Mouse (Mus musculus): ENCODE data around the gene Kdm5c. TPM values are rescaled to one million over a fixed set of nuclear protein-coding genes. Genes with fewer than 3 reads are reported as not detected.

The Kdm5c gene
- total RNA-seq, 4 experiments from 2014 or later, result 57.9 to 98.4 (median 77.3) TPM

DNA sequence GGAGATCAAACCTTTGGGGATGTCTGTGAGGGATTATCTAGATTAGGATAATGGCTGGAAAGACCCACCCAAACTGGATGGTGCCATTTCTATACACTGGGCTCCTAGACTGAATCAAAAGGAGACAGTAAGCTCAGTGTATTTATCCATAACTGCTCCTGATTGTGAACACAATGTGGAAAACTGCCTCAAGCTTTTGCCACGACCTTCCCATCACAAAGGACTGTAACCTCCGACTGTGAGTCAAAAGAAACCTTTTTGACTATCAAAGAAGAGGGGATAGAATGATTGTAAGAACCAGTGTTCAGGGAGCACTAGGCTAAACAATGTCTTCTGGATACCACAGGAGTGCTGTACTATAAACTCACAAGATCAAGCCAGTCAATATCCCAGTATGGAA, 73.4 kb downstream of the Kdm5c start:
- no peak for DNase-seq

DNA sequence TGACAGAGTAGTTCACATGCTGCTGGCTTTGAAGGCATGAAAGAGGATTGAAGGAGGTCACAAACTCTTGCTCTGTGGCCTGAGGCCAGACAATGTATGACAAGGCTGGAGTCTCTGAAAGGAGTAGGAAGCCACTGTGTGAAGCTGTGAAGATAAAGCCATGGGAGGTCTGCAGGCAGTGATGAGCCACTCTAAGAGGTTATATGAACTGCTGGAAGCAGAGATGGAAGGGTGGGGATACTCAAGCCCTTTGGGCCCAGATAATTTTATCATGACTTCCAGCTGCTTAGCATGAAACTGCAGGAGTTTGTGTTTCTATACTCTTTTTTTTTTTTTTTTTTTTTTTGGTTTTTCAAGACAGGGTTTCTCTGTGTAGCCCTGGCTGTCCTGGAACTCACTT, 74.6 kb downstream of the Kdm5c start:
- no peak for DNase-seq

DNA sequence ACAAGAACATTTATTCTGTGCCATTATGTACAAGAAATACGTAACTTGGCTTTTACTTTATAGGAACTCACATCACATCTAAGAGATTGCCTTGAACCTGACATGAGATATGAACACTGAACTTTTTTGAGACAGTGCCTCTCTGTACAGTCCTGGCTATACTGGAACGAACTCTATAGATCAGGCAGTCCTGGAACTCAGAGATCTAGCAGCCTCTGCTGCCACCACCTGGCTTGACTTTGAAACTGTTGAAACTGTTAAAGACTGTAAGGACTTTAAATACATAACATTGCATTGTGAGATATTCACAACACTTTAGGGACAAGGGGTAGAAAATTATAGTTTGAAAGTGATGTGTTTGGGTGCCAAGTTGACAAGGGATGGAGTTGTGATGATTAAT, 75.1 kb downstream of the Kdm5c start:
- no peak for DNase-seq

DNA sequence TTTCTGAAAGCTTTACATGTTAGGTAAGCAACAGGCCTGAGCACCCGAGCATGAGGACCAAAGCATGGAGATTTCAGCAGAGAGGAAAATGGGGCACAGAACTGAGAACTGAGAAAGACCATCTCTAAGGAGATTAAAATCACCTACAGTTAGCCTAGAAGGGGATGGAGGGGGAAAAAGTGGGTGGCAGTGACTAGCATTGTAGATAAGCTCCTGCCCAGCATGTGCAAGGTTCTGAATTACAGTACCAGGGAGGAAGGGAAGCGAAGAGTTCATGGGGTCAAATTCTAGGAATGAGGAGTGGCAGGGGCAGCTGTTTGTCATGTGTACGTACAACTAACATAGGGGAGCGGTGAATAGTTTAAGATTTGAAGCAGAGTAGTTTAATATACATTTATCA, 87.7 kb downstream of the Kdm5c start:
- no peak for DNase-seq

DNA sequence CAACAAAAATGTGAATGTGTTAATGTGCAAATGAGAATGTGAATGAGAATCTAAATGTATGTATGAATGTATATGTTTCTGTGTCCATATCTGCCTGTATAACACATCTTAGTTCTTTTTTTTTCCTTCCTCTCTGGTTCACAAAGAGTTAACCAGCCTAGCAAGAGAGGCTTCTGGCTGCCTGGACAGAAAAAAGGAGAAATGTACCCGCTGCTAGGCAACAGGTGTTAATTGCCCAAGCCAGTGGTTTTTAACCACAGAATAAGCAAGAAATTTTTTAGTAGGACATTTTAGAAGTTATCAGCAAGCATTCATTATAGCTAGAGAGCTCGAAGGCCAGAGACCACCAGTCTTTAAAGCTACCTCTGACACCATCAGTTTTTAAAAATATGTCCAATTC, 90.0 kb downstream of the Kdm5c start:
- DNase-seq, result no peak

DNA sequence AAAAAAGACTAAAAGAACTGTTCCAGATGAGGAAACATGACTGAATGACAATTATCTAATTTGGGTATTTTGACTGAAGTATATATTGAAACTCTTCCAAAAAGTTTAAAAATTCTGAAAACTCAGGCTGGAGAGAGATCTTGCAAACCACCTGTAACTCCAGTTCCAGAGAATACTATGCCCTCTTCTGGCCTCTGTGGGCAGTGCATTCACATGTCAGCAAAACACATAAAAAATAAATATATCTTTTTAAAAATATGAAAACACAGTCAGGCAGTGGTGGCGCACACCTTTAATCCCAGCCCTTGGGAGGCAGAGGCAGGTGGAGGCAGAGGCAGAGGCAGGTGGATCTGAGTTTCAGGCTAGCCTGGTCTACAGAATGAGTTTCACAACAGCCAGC, 90.8 kb downstream of the Kdm5c start:
- DNase-seq, result no peak

Other genes starting within 250 kb of the Kdm5c start
- 100 to 1,000 TPM; 133 to 152 (median 147) TPM for gene Hsd17b10, start 231.2 kb upstream of the Kdm5c start, total RNA-seq (2022)
- 1 to 10 TPM; 1.2 to 2.4 (median 1.5) TPM for gene Ribc1, start 216.7 kb upstream of the Kdm5c start, total RNA-seq (2022)
- 10 to 100 TPM; 47.4 to 68.3 (median 61.7) TPM for gene Smc1a, start 216.6 kb upstream of the Kdm5c start, total RNA-seq (2022)
- gene Iqsec2, start 88.8 kb upstream of the Kdm5c start, total RNA-seq (2022), result 10 to 100 TPM; 31.6 to 64.3 (median 46.3) TPM
- 10 to 100 TPM; 12.9 to 21.2 (median 18.2) TPM for gene Kantr, start 94.5 kb downstream of the Kdm5c start, total RNA-seq (2022)
- 10 to 100 TPM; 43.6 to 97.6 (median 77.6) TPM for gene Tspyl2, start 109.4 kb downstream of the Kdm5c start, total RNA-seq (2022)
- gene Gpr173, start 135.7 kb downstream of the Kdm5c start, total RNA-seq (2022), result 1 to 10 TPM; 1.2 to 4.1 (median 2.9) TPM

Measured in adrenal gland, adult 8-10 months (tissue).